Mouse (Mus musculus): Measurements from ENCODE around the gene Amigo2. TPM values are rescaled to one million over a fixed set of nuclear protein-coding genes. Genes with fewer than 3 reads are reported as not detected.

The Amigo2 gene
- polyA plus RNA-seq, 1 experiment from 2014 or later, result 7.5 TPM

GRCm38 (mm10) chr15:97275626-97276395, 28.7 kb upstream of the Amigo2 start:
- no peaks in the 10 kb centered on the region for H3K9me3 ChIP-seq (ENCODE audit: control insufficient read depth, low read length)
- no peaks in the 10 kb centered on the region for H3K27me3 ChIP-seq (replicated peaks; ENCODE audit: control insufficient read depth, insufficient read depth, low read length)
- no peak overlapping the region for H3K4me3 ChIP-seq (ENCODE audit: low read depth, low read length)
- WGBS, result 87% methylated on average over 12 of the region's 12 CpGs
- no peak overlapping the region for H3K27ac ChIP-seq (ENCODE audit: low read depth)
- no peaks in the 10 kb centered on the region for H3K36me3 ChIP-seq (ENCODE audit: control insufficient read depth, insufficient read depth, low read length)
- ATAC-seq (replicated peaks; ENCODE audit: low FRiP score, low TSS enrichment, low read depth) (no peak), DNase-seq (ENCODE audit: low spot score) (peak; percentile 6)
- H3K9ac ChIP-seq (ENCODE audit: low read length), result no peak overlapping the region
- peaks cover 14% of the 10 kb centered on the region for H3K4me1 ChIP-seq (replicated peaks; ENCODE audit: control insufficient read depth, insufficient read depth, low read length)
- H3K4me2 ChIP-seq (ENCODE audit: low read length), result no peak overlapping the region

DNA sequence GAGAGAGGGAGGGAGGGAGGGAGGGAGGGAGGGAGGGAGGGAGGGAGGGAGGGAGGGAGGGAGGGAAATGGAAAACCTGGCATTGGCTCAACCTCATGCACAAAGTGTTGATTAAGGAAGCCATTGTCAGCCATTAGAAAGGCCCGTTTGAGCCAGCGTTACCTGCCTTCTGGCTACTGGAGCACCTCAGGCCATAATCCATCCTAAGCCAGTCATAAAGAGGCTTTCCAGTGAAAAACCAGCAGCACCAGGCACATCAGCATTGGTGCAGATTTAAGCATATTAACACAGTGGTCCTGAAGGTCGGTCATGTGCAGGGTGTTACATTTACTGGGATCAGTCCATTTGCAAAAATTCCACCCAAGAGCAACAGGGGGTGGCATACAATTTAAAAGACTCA, 25.7 kb upstream of the Amigo2 start:
- DNase-seq (ENCODE audit: low spot score) (no peak), ATAC-seq (replicated peaks; ENCODE audit: low FRiP score, low TSS enrichment, low read depth) (no peak)
- H3K4me2 ChIP-seq (ENCODE audit: low read length), result no peak overlapping the region
- no peak overlapping the region for H3K4me3 ChIP-seq (ENCODE audit: low read depth, low read length)
- WGBS, result 94% methylated on average over 3 of the region's 3 CpGs
- H3K9me3 ChIP-seq (ENCODE audit: control insufficient read depth, low read length), result no peaks in the 10 kb centered on the region
- H3K4me1 ChIP-seq (replicated peaks; ENCODE audit: control insufficient read depth, insufficient read depth, low read length), result peaks cover 13% of the 10 kb centered on the region
- no peaks in the 10 kb centered on the region for H3K36me3 ChIP-seq (ENCODE audit: control insufficient read depth, insufficient read depth, low read length)
- no peaks in the 10 kb centered on the region for H3K27me3 ChIP-seq (replicated peaks; ENCODE audit: control insufficient read depth, insufficient read depth, low read length)
- H3K9ac ChIP-seq (ENCODE audit: low read length), result no peak overlapping the region
- no peak overlapping the region for H3K27ac ChIP-seq (ENCODE audit: low read depth)

GRCm38 (mm10) chr15:97271985-97272697, 25.1 kb upstream of the Amigo2 start:
- no peak overlapping the region for H3K9ac ChIP-seq (ENCODE audit: low read length)
- H3K9me3 ChIP-seq (ENCODE audit: control insufficient read depth, low read length), result no peaks in the 10 kb centered on the region
- no peak overlapping the region for H3K4me2 ChIP-seq (ENCODE audit: low read length)
- peak overlapping the region; percentile 0; the same call in 1 of the 2 replicates for H3K27ac ChIP-seq (ENCODE audit: low read depth)
- WGBS, result 36% methylated on average over 7 of the region's 7 CpGs
- no peaks in the 10 kb centered on the region for H3K36me3 ChIP-seq (ENCODE audit: control insufficient read depth, insufficient read depth, low read length)
- H3K4me3 ChIP-seq (ENCODE audit: low read depth, low read length), result no peak overlapping the region
- H3K4me1 ChIP-seq (replicated peaks; ENCODE audit: control insufficient read depth, insufficient read depth, low read length), result peaks cover 13% of the 10 kb centered on the region
- ATAC-seq (replicated peaks; ENCODE audit: low FRiP score, low TSS enrichment, low read depth) (no peak), DNase-seq (ENCODE audit: low spot score) (no peak)
- no peaks in the 10 kb centered on the region for H3K27me3 ChIP-seq (replicated peaks; ENCODE audit: control insufficient read depth, insufficient read depth, low read length)

GRCm38 (mm10) chr15:97267094-97267695, 20.1 kb upstream of the Amigo2 start:
- no peak for DNase-seq (ENCODE audit: low spot score)
- 33% methylated on average over 8 of the region's 8 CpGs for WGBS

DNA sequence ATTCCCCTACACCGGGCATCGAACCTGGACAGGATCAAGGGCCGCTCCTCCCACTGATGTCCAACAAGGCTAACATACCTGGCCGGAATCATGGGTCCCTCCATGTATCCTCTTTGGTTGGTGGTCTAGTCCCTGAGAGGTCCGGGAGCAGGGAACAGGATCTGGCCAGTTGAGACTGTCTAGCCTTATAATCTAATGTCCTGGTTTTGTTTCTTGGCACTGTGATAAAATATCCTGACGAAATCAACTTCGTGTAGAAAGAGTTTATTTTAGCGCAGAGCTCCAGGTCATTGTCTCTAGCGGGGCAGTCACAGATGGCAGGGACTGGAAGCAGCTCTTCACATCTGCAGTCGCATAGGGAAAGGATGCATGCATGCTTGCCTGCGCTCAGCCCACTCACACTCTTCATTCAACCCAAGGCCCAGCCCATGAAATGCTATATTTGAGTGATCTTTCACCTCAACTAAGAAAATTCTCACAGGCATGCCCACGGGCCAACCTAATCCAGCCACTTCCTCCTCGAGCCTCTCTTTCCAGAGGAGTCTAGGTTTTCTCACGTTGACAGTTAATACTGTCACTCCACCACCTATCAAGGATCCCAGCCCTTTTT, 19.3 kb upstream of the Amigo2 start:
- no peaks in the 10 kb centered on the region for H3K36me3 ChIP-seq (ENCODE audit: control insufficient read depth, insufficient read depth, low read length)
- ATAC-seq (replicated peaks; ENCODE audit: low FRiP score, low TSS enrichment, low read depth) (no peak), DNase-seq (ENCODE audit: low spot score) (no peak)
- no peak overlapping the region for H3K4me3 ChIP-seq (ENCODE audit: low read depth, low read length)
- H3K4me2 ChIP-seq (ENCODE audit: low read length), result no peak overlapping the region
- peaks cover 8% of the 10 kb centered on the region; the same call in 1 of the 2 replicates for H3K4me1 ChIP-seq (replicated peaks; ENCODE audit: control insufficient read depth, insufficient read depth, low read length)
- H3K9me3 ChIP-seq (ENCODE audit: control insufficient read depth, low read length), result no peaks in the 10 kb centered on the region
- H3K27me3 ChIP-seq (replicated peaks; ENCODE audit: control insufficient read depth, insufficient read depth, low read length), result no peaks in the 10 kb centered on the region
- 52% methylated on average over 14 of the region's 14 CpGs for WGBS
- H3K27ac ChIP-seq (ENCODE audit: low read depth), result no peak overlapping the region
- no peak overlapping the region for H3K9ac ChIP-seq (ENCODE audit: low read length)

More at GRCm38 (mm10) chr15:97267094-97267695, 20.1 kb upstream of the Amigo2 start:
- H3K9ac ChIP-seq (ENCODE audit: low read length), result no peak overlapping the region
- no peaks in the 10 kb centered on the region for H3K36me3 ChIP-seq (ENCODE audit: control insufficient read depth, insufficient read depth, low read length)
- peaks cover 11% of the 10 kb centered on the region for H3K4me1 ChIP-seq (replicated peaks; ENCODE audit: control insufficient read depth, insufficient read depth, low read length)
- ATAC-seq (replicated peaks; ENCODE audit: low FRiP score, low TSS enrichment, low read depth), result no peak
- H3K9me3 ChIP-seq (ENCODE audit: control insufficient read depth, low read length), result no peaks in the 10 kb centered on the region
- no peaks in the 10 kb centered on the region for H3K27me3 ChIP-seq (replicated peaks; ENCODE audit: control insufficient read depth, insufficient read depth, low read length)
- no peak overlapping the region for H3K4me3 ChIP-seq (ENCODE audit: low read depth, low read length)
- no peak overlapping the region for H3K4me2 ChIP-seq (ENCODE audit: low read length)
- no peak overlapping the region for H3K27ac ChIP-seq (ENCODE audit: low read depth)

GRCm38 (mm10) chr15:97262251-97262650, 15.2 kb upstream of the Amigo2 start:
- WGBS, result 79% methylated on average over 9 of the region's 9 CpGs
- no peaks in the 10 kb centered on the region for H3K9me3 ChIP-seq (ENCODE audit: control insufficient read depth, low read length)
- H3K27ac ChIP-seq (ENCODE audit: low read depth), result no peak overlapping the region
- DNase-seq (ENCODE audit: low spot score) (no peak), ATAC-seq (replicated peaks; ENCODE audit: low FRiP score, low TSS enrichment, low read depth) (no peak)
- no peak overlapping the region for H3K9ac ChIP-seq (ENCODE audit: low read length)
- H3K4me3 ChIP-seq (ENCODE audit: low read depth, low read length), result no peak overlapping the region
- H3K4me1 ChIP-seq (replicated peaks; ENCODE audit: control insufficient read depth, insufficient read depth, low read length), result no peaks in the 10 kb centered on the region
- no peaks in the 10 kb centered on the region for H3K27me3 ChIP-seq (replicated peaks; ENCODE audit: control insufficient read depth, insufficient read depth, low read length)
- H3K36me3 ChIP-seq (ENCODE audit: control insufficient read depth, insufficient read depth, low read length), result no peaks in the 10 kb centered on the region
- no peak overlapping the region for H3K4me2 ChIP-seq (ENCODE audit: low read length)

DNA sequence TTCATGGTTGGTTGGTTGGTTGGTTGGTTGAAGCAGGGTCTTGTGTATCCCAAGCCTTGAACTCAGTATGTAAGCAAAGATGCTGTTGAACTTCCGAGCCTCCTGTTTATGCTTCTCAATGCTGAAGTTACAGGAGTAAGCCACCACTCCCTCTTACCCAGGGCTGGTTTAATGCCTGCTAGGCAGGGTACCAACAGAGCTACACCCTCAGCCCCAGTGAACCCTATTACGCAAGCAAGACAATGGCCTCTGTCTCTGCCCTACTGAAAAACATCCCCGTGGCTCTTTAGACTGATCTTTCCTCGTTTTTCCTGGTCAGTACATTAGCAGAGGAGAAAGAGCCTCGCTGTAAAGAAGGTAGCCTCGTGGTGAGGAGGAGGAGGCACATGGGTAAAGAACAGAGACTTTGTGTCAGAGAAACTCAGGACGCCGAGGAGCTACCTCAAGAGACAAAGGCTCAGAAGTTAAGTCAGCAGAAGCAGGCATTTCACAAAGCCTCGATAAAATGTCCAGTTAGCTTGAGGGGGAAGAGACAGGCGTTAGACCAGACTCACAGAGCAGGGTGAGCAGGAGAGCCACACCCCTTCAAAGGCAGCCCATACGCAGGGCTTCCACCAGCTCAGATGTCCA, 13.0 kb upstream of the Amigo2 start:
- ATAC-seq (replicated peaks; ENCODE audit: low FRiP score, low TSS enrichment, low read depth) (no peak), DNase-seq (ENCODE audit: low spot score) (no peak)
- H3K36me3 ChIP-seq (ENCODE audit: control insufficient read depth, insufficient read depth, low read length), result no peaks in the 10 kb centered on the region
- H3K27ac ChIP-seq (ENCODE audit: low read depth), result no peak overlapping the region
- H3K27me3 ChIP-seq (replicated peaks; ENCODE audit: control insufficient read depth, insufficient read depth, low read length), result no peaks in the 10 kb centered on the region
- no peak overlapping the region for H3K4me3 ChIP-seq (ENCODE audit: low read depth, low read length)
- no peak overlapping the region for H3K9ac ChIP-seq (ENCODE audit: low read length)
- H3K4me1 ChIP-seq (replicated peaks; ENCODE audit: control insufficient read depth, insufficient read depth, low read length), result no peaks in the 10 kb centered on the region; the same call in 1 of the 2 replicates
- H3K4me2 ChIP-seq (ENCODE audit: low read length), result no peak overlapping the region
- no peaks in the 10 kb centered on the region for H3K9me3 ChIP-seq (ENCODE audit: control insufficient read depth, low read length)
- 71% methylated on average over 11 of the region's 11 CpGs for WGBS

GRCm38 (mm10) chr15:97259300-97259699, 12.2 kb upstream of the Amigo2 start:
- H3K4me3 ChIP-seq (ENCODE audit: low read depth, low read length), result no peak overlapping the region
- no peaks in the 10 kb centered on the region for H3K27me3 ChIP-seq (replicated peaks; ENCODE audit: control insufficient read depth, insufficient read depth, low read length)
- 87% methylated on average over 8 of the region's 8 CpGs for WGBS
- H3K4me2 ChIP-seq (ENCODE audit: low read length), result no peak overlapping the region
- DNase-seq (ENCODE audit: low spot score), result no peak
- no peaks in the 10 kb centered on the region for H3K36me3 ChIP-seq (ENCODE audit: control insufficient read depth, insufficient read depth, low read length)
- H3K9me3 ChIP-seq (ENCODE audit: control insufficient read depth, low read length), result no peaks in the 10 kb centered on the region
- no peaks in the 10 kb centered on the region; the same call in 1 of the 2 replicates for H3K4me1 ChIP-seq (replicated peaks; ENCODE audit: control insufficient read depth, insufficient read depth, low read length)
- H3K9ac ChIP-seq (ENCODE audit: low read length), result no peak overlapping the region
- ATAC-seq (replicated peaks; ENCODE audit: low FRiP score, low TSS enrichment, low read depth), result no peak
- no peak overlapping the region for H3K27ac ChIP-seq (ENCODE audit: low read depth)

Measured in intestine, embryonic 14.5 days (tissue).